Mouse (Mus musculus) induced T-regulatory cell, adult 2 months (primary cell): ENCODE measurements at regions not wholly inside any gene's neighbourhood (a gene's known extent, or its start where the extent isn't known, plus 50 kb on each side); places are given as distances from the start of the nearest gene placed in this dataset.
A peak's percentile ranks its signal among the peaks of the same experiment; 100 is the strongest.

Source experiments
- DNase-seq: peaks from one replicate; pipeline ENCODE4 v3.0.0-alpha.2; 2012; ENCODE audit warnings: low read depth

DNA sequence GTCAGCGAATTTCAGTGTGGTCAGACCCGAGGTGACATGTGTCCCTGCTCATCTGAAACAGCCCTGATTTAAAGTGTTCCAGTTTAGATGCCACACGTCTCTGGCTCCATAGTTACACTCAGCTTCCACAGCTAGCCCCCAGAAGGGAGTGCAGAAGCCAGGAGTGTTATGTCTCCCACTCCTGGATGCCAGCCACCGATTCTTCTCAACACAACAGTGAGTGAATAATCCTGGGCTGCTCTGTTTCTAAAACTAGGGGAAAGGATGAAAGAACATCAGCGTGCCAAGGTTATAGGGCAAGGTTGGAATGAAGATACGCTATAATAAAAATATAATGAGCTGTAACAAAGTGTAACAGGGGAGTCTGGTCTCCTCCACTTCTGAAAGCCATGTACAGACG is 51.5 kb upstream of the Stmnd1 start:
- DNase-seq: no peak

DNA sequence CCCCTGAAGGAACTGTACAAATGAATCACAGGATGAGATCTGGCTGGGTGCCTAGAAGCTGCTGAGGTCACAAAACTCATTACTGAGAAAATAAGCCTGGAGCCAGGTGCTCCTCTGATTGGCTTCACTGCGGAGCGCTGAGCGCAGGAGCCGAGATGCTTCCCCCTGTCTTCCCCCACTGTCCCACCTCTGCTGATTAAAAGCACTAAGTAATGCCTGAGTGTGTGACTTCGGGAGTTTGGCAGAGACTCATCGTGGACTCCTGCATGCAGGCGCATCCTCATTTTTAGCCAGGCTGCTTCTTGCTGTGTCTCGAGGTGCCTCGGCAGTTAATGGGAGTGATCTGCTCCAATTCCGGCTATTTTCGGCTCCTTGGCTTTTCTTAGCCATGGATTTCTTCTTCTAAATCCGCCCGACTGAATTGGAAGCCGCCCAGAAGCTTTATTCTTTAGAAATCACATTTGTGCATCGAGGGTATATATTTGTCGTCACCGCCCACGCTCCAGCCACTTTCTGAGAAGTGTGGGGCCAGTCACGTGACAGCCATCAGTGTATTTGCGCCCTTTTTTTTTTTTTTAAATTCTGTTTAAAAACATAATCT is 55.3 kb upstream of the Stmnd1 start:
- DNase-seq: no peak

DNA sequence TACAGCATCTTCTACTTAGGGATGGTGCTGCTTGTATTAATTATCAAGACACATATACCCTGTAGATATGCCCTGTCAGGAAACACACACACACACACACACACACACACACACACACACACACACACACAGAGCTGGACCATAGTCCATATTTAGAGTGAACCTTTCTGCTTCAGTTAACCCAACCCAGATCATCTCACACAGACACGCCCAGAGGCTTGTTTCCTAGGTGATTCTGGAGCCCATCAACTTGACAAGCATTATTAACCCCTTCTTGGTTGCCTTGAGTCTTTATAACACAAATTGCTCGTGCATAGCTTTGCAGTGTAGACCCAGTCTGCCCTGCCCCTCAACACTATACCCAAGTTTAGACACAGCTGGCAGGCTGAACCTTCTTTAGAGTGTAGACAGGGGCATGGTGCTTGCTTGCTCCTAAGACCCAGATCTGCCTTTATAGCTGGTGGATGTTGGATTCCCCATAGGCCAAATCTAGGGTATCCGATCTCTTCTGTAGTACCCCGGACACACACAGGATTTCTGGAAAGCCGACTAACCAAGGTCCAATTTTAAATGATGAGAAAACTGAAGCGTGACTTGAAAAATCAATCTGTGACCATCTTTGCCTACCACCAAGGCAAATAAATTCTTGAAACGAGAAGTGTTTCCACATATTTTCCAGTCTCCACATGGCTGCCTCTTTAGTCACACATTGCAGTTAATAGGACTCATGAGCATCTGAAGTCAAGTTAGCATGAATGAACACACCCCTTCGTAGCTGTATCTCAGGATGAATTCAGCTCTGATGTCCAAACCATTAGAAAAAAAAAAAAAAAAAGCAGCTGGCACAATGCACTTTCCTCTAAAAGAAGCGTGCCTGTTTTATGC is 56.3 kb upstream of the Stmnd1 start:
- no peak for DNase-seq

DNA sequence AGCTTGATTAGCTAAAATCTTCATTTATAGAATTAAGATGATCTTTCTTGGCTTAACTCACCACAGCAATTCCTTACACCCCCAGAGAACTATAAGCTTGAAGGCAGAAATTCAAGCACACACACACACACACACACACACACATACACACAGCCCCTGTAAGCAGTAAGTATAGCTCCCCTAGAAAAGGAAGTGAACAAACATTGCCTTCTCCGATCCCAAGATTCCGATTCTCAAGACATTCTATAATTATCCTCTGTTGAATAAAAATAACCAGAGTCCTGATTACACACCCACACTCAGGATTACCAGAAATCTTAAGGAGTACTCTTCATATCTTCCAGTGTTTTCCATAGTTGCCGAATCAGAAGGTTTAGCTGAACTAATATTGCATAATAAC is 70.0 kb upstream of the Stmnd1 start:
- no peak for DNase-seq

DNA sequence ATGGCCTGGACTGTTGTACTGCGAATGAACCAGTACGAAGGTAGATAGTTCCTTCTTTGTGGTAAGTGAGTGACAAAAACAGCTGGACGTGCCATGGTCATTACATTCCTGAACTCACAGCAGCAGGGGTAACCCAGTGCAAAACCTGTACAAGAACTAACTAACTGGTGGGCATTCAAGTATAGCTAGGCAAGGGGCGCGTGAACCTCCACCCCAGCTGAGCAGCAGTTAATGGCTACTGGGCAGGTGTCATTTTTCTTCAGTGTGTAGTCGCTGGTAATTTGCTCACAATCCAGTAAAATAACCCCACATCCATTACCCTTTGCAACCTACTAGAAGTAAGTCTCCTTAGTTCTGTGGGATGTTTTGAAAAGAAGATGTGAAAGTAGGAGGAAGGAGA is 70.9 kb upstream of the Stmnd1 start:
- no peak for DNase-seq

DNA sequence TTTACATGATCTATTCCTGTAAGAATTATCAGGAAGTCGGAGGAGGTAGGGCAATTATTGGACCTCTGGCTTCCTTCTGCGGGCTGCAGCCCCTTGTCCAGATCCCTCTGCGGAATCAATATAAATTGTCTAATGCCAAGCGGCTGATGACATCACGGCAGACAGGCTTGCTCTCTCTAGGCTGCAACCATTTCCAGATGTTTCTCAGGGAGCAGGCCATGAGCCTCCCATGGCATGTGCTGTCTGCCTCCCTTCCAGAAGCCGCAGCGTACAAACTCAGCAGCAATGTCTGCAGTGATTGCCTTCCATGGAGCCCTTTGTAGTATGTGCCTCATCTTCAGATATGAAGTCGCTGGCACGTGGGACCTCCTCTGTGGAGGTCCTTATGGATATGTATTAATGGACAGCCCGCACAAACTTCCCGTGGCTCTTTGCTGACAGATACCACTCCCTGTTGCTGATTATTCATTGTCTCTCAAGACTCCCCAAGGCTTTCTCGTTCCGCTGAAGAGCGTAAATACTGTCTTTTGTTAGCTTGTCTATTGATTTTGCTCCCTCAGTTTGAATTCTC is 72.4 kb upstream of the Stmnd1 start:
- DNase-seq: no peak

DNA sequence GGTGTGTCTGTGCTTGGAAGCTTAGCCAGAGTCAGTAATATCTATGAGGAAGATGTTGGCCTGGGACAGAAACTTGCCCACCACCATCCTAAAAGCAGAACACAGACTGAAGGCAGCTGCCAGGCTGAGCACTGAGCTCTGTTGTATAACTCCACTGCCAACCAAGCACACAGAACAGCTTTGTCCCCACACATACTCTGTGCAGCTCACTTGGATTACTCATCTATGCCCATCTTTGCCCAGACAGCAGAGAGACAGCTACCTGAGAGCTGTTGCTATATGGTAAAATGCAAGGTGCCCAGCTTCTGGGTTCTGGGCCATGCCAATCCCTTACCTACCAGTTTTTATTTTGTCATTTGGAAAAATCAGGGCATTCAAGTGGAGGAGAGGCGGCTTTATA is 80.4 kb upstream of the Stmnd1 start:
- no peak for DNase-seq

DNA sequence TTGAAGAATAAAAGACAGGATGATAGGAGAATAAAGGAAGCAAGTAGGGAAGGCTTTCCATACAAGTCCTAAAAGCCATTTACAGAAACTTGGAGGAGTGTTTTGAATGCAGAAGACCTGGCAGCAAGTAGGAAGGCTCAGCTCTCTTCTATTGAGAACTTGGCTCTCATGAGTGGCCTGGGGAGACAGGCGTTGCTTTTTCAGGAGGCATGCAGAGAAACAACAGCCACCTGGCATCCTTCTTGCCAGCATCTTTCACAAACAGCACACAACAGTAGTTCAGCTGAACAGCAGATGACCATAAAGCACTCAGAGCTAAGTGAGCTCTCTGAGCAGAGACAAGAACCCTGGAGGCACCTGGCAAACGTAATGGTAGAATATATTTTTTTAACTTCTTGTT is 83.8 kb upstream of the Stmnd1 start:
- DNase-seq: no peak

DNA sequence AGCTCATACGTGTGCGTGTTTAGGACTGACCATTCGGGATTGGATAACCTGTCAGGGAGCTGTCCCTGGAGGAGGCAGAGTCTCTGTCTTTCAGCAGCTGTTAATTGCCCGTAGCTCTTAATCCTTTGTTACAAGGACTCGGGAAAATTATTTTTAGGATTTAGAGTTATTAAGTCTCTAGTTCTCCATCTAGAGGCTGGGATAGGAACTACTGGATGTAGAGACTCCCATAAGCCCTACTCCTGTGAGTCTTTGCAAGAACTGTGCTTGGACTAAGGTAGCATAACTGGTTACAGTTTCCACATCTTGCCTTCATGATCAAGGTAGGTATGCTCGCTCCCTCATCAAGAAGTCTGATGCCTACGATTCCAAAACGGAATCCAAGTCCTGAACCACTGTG is 90.7 kb upstream of the Stmnd1 start:
- DNase-seq: no peak

DNA sequence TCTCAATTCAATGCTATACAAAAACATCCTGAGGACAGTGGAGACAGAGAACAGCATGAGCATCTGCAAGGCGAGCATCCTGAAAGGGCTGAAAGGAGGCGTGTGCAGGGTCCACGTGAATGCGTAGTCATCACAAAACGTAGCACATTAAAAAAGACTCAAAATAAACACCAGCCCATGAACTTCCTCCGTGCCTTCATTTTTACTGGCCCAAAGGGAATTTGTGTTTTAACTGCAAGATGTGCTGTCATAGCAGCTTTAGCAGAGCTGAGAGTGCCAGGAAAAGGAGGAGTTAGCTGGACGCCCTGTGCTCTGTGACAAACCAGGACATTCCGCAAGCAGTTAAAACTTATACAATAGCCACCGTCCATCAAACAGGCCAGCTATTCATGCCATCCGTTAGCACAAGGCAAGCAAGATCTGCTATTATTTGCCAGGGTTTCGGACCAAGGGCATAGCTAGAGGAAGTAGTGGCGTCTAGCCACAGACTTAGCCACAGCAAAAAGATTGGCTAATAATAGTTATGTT is 92.9 kb upstream of the Stmnd1 start:
- no peak for DNase-seq

DNA sequence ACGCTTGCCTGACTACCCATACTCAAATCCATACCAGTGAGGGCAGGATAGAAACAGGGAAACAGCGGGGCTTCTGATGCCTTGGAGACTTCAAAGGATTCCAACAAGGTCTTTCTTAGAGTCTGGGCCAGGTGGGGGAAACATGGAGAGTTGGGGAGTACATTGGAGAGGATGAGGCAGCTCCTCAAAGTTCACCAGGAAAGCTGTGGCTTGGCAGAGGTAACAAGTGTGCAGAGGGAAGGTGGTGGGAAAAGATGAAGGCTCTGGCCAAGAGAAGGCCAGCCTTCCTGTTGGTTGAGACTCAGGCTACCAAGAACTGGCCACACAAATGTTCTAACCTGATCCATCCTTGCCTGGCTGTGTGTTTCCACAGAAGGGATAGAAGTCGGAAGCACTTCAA is 93.6 kb upstream of the Stmnd1 start:
- DNase-seq: no peak

DNA sequence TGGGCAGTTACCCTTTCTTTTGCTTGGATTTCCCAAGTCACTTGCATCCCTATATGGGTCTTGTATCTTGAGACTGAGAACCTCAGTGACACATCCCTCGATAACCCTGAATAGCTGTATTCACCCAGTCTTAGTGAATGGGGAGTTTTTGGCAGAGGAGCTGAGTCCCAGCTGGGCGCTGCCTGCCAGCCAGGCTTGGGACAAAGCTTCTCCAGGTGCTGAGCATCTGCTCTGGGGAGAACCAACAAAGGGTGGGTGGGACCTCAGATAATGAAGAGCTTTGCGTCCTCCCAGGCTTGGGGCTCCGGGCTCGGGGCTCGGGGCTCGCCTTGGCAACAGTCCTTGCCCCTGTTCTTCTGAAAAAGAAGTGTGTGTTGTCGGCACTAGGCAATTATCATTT is 100.4 kb upstream of the Stmnd1 start:
- DNase-seq: no peak

DNA sequence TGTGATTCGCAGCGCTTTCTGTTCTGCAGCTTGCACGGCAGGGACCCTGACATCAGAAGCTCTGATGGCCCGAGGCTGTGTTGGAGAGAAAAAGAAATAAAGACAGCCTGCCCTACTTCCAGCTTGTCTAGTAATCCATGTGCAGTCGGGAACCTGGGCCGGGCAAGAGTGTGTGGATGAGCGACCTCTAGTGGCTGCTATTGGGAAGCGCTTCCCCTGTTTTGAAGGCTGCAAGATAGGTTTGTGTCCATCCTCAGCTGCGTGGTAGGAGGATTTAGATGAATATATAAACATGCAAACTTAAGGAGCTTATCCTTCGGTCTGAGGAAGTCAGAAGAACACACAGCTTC is 111.5 kb upstream of the Stmnd1 start:
- DNase-seq: peak; percentile 75

DNA sequence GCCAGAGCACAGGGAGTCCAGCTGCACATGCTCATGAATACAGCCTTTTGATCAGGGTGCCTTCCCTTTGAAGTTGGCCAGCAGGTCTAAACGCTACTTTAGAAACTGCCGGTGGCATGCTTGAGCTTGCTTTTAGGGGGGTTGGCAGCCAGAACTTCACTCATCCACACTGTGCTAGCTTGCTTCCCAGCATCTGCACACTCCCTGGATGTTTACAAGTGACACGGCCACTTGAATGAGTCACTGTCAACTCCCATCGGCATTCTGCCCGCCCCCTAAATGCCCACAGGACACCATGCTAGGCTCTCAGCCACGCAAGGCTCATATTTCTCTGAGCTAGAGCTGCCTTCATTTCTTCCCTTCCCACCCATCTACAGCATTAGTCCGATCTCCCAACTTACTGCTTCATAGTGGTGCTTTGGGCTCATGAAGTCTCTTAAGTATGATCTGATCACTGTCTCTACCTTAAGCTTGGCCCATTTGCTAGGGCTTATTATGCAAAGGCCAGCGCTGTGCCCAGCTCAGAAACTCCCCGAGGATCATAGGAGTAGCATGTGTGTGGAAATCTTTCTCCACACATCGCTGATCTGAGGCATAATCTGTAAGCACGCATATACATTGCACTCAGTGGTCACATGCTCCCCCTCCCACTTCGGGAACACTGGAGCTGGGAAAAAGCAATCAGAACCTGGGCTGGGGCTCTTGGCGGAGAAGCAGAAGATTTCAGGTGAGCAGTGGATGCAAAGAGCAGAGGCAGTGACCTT is 112.1 kb upstream of the Stmnd1 start:
- no peak for DNase-seq

DNA sequence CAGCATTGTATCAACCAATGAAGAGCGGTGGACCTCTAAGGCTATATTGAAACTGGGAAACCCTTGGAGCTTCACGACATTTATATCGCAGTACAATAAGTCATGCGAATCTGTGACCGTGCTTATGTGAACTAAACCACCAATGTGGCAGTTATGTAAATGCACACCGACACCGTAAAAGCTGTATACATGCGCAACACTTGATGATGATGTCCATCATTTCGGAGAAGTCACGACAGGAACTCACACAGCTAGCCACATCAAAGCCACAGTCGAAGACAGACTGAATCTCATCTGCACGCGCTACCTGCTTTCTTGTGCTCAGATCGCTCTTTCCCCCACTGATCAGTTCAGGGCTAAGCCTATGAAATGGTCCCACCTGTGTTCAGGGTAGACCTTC is 114.2 kb upstream of the Stmnd1 start:
- DNase-seq: peak; percentile 78

DNA sequence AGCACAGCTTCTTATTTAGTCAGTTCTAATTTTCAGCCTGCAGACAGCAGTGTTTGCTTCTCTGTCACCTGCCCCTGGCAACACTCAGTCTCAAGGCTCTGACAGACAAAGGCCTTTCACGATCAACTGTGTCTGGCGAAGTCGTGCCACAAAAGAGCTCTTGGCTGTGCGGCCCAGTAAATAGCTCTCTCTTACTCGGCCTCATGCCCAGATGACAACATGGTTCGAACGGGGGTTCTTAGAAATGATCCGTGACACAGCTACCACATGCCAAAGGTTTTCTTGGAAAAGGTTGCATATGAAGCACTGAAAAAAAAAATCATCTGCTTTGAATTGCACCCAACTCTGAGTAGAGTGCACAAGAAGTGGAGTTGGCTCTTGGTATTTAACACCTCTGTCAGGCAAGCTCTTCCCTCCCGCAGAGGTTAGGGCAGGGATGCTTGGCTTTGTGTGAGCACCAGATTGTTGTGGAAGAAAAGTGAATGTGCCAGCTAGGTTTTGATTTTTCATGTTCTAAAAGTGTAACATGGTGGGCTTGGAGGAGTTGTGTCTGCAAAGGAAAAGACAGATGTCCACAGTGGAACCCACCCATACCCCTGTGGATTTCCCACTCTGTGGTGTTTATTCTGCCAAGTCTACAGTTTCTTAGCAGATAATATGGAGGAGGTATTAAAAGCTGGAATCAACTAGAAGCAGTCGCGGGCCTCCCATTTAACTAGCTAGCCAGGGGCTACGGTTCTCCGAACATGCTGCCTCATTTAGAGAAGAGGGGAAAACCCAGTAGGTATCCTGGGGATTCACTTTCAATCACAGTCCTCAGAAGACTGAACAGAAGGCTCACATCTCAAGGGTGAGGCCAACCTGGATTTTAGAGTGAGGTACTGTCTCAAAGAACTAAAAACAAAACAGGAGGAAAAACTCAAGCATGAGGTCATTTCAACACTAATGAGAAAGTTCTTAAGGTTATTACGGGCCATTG is 120.0 kb upstream of the Stmnd1 start:
- DNase-seq: no peak

DNA sequence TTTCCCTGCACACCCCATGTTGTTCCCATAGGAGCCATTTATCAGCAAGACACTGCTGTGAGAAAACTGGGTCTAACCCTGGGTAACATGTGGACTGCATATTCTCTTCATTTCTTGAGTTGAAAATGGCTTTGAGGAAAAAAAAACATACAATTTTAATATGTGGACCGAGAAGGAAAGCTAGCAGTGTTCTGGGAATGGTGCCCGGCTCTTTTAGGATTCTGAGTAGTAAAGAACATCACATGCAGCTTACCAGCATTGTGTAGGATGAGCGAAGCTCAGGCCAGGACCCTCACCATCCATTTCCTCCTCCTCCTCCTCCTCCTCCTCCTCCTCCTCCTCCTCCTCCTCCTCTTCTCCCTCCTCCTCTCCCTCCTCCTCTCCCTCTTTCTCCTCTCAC is 133.5 kb upstream of the Stmnd1 start:
- DNase-seq: no peak

DNA sequence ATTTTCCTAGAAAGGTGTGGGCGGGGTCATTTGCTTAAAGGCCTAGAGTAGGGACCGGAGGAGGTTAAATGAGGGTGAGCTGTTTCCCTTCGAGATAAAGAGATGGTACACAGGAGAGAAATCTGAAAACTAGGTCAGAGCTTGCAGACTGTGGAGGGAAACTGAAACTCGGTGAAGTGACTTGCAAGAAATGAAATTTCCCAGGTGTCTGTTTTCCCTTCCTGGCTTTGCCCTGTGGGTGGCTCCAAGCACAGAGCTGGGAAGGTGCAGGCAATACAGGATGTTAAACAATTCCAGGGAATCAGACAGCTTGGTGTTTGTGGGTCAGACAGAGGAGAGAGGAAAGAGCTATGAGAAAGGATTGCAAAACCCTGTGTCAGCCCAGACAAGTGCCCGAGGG is 134.3 kb upstream of the Stmnd1 start:
- no peak for DNase-seq

DNA sequence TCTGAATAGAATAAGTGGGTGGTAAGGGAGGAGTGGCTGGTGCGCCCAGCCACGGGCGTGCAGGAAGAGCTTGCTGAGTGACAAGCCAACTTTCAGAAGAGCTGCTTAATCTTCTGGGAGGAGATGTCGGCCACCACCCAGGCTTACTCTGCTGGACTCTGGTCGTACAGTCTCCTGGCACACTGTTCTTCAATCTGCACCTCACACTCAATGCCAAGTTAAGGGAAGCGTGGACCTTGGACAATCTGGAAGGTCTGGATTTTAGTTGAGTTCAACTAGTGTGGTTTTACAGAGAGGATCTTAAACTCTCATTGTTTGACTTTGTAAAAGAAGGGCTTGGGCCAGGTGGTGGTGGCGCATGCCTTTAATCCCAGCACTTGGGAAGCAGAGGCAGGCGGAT is 138.1 kb upstream of the Stmnd1 start:
- no peak for DNase-seq

DNA sequence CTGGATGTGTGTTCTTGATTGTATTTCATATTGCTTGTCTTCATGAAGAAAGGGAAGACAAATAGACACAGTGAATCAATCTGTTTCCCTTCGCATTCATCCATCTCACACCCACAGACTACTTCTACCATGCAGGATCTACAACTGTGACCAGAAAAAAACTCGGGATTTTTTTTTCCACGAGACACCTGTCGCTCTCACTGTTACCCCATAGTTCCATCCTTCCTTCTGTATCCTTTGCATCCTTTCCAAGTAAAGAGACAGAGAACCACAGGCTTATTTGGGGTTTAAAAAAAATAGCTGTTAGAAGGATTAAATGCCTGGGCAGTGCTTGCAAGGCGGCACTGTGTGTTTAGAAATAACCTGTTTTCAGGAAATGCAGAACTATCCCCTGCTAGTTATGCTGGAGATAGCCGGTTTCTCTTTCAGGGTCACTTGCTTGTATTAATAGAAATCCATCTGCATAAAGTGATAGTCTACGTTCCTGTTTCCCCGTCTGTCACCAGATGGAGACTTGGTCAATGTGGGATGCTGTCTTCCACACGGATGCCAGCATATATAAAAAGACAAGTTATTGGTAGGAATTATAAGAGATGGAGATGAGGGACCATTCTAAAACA is 144.2 kb upstream of the Stmnd1 start:
- DNase-seq: no peak

DNA sequence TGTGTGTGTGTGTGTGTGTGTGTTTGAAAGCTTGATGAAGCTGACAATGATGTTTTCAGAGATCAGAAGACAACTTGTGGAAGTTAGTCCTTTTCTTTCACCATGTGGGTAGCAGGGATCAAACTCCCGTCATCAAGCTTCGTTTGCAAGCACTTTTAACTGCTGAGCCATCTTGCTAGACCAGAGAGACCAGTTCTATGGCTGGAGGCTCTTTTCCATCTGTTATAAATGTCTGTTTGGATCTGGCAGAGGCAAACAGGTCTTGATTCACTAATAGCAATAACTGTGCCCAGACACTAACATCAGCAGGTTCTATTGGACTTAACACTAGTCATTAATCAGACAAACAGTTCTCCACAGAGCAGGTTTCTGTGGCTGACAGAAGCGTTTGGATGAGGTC is 150.1 kb upstream of the Stmnd1 start:
- no peak for DNase-seq
